Mouse (Mus musculus) kidney, postnatal 25 days (tissue): ENCODE data around the gene Fat3.
A peak's percentile ranks its signal among the peaks of the same experiment; 100 is the strongest.

Source experiments
- DNase-seq, 2 experiments: peaks; one replicate each; pipeline ENCODE4 v3.0.0; 2021; ENCODE audit warnings: mixed read lengths in 2 of 2

The Fat3 gene

DNA sequence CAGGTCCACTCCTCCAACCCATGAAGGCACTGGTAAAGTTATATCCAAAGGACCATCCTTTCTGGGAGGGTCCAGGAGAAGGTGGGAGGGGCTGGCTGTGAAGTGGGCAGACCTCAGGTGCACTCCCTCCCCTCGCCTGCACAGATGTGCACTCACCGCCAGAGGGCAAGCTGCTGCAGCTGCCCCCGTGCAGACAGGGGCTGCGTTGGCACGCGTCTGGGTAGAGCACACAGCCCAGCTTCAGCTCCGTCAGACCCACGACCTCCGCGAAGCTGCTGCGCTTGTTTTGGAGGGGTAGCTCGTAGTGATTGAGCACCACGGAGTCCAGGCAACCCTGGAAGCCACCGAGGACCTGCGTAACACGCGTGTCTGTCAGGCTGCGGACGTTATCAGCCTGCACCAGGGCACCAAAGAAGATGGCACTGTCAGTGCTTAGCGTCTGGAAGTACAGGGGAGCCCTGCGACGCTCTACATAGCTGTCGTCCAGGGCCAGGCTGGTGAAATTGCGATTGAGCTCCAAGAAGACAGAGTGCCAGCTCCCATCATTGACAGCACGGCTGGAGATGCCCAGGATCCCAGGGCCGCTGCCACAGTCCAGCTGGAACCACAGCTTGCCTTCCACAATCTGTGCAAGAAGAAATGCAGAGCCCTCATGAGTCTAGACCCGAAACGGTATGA is 563.1 kb downstream of the Fat3 start:
- DNase-seq, result no peak

DNA sequence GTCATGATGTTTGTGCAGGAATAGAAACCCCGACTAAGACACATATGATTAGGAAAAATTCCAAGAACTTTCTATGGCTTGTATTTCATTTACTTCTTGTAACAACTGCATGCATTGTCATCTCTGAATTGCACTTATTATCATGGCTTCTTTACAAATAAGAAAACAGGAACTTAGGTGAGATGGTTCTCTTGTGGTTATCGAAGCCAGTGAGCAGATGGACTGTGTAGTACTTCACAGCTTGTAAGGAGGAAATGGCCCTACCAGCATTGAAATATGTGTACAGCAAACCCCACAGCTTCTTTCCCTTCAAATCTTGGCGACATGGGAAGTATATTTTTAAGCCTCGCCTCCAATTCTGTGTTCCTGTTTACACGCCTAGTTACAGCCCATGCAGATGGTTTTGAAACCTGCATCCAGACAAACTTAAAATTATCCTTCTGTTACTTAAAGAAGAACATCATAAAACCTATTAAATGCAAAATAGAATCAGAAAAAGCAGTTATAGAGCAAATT is 570.1 kb downstream of the Fat3 start:
- DNase-seq, result no peak

DNA sequence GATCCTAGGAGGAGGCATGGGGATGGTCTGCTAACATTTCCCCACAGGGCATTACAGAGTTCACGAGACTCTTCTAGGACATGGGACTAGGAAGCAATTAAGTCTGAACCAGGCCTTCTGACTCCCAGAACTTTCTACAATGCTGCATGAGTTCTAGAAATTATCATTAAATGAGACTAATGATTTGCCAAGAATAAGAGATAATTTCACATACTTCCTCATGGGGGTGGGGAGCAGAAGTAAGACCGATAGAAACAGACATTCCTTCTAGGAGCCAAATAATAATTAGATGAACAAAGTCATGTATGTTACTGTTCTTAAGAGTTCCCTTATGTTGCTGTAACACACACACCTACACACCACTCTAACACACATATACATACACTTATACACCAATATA is 572.8 kb downstream of the Fat3 start:
- no peak for DNase-seq

DNA sequence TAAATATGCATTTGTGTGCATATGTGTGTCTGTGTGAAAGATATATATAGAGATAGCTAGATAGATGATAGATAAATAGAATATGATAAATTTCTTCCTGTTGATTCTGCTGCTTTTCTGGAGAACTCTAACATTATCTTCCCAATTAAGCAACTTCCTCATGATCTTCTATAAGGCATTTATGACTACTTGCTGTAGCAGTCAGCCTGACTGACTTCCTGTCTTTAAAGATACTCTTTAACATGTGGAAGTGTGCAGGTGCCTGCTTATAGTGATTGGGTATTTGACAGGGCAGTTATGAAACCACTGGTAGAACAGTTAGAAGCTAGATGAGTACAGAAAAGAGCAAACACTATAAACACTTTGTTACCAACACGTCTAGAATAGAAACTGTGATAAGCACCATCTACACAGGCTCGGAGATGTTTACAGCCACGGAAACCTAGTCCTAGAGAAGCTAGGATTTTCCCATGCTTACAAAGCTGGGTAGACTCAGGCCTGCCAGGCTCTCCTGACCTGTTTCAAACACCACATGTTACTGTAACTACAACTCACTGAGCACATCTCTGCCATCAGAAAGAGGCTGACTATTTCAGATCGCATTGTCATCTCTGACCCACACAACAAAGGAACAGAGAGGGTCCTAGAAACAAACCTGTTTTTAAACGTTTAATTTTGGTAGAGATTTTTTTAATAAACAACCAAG is 573.6 kb downstream of the Fat3 start:
- no peak for DNase-seq

DNA sequence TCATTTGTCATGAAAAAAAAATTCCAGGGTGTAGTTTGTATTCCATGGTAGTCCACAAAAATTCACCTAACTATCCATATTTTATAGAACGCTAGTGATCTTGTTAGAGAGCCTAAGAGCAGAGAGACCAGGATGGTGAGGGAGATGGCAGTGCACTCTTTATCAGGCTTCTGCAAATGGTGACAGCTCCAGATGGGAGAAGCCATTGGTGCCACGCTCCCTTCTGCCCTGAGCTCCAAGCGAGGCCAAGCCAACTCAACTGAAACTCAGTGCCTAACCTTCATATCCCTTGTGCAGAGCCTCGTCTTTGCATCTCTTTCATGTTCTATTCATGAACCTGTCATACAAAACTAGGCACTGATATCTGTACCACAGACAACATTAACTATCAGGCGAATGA is 575.8 kb downstream of the Fat3 start:
- no peak for DNase-seq

DNA sequence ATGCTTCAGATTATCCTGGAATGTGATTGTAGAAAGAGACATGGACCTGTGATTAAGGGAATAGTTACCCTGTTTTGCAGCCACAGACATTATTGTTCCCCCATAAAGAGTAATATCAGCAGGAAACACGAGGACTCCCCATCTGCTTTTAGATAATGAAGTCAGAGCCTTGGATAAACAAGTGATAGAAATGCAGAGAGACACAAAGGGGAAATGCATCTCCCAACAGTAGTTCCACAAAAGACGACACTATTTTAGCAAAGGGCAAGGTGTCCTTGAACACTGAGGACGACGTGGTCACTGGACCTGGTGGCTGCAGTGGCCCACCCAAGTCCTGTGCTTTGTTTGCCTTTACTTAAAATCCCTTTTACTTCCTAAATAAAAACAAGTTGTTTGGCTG is 580.8 kb downstream of the Fat3 start:
- DNase-seq, result no peak

DNA sequence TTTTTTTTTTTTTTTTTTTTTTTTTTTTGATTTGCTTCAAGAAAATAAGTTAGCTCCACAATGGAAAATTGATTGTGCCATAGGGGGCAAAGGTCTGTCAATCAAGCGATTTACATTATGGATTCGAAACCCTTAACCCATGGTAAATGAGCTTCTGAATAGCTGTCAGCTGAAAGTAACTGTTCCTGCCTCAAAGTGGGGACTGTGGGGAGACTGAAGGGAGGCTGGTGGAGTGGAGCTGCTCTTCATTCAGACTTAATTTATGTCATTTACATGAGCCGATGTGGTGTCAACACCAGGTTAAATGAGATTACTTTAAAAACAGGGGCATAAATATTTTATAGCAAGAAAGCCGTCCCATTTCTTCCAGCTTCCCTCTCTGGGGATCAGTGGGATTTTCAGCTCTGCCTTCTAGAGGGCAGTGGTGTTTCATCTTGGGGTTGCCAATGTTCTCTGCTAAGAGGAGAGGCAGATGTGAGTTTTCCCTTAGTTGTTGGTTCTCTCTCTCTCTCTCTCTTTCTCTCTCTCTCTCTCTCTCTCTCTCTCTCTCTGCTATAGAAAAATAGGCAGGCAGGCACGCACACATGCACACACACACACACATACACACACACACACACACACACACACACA is 581.6 kb downstream of the Fat3 start:
- no peak for DNase-seq

DNA sequence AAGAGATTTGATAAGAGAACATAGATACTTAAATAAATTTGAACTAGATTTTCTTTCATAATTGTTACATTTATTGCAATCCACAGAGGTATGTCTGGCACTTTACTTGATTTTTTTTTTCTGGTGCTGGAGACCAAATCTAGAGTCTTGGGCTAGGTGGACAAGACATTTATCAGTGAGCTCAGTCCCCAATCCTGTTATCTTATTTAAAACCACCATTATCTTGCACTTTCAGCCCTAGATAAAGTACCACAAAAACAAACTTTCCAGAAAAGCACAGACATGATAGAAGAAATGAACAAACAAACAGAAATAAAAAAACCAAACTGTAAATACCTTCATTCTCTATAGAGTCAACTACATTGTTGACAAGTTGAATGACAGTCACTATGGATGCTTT is 584.5 kb downstream of the Fat3 start:
- DNase-seq, result no peak

DNA sequence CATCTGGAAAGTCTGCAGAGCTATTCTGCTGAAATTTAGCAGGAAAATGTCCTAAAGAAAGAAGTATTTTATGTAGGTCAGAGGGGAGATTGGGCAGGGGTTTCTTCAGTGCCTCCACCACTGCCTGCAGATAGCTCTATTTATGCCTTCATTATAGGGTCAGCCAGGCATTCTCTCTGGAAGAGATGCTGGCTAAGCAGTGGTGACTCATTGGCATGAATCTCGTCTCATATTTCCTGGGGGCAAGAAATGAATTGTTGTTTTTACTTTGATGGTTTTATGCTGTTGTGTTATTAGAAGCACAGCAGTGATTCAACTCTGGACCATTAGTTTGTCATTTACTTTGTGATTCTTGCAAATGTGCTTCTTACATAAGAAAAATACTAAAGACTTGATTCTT is 588.4 kb downstream of the Fat3 start:
- no peak for DNase-seq

DNA sequence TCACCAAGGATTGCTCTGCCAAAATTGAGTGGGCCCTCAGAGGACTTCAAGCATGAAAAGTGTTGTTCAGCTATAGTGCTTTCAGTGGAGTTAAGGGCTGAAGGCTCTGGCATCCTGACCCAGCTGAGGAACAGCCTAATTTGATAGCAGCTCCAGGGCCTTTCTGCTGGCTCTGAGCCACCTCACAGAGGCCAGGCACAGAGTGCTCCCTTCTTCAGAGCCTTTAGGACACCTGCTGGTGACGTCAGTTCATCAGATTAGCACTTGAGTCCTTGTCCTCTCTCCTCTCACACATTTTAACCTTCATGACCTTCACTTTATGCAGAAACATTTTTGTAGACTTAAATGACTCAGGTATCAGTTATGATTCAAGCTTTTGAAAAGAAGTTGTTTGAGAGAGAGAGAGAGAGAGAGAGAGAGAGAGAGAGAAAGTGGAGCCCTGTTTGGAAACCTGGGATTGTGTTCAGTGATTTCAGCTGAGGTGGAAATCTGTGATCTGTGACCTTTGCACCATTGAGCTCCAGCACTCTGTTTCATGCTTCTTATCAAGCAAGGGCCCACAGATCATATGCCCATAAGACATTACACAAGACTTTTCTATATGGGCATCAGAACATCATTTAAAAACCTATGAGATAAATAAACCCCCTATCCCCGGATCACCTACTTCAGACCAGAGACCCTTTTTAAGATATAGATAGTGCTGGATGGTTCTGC is 591.5 kb downstream of the Fat3 start:
- DNase-seq, result no peak

DNA sequence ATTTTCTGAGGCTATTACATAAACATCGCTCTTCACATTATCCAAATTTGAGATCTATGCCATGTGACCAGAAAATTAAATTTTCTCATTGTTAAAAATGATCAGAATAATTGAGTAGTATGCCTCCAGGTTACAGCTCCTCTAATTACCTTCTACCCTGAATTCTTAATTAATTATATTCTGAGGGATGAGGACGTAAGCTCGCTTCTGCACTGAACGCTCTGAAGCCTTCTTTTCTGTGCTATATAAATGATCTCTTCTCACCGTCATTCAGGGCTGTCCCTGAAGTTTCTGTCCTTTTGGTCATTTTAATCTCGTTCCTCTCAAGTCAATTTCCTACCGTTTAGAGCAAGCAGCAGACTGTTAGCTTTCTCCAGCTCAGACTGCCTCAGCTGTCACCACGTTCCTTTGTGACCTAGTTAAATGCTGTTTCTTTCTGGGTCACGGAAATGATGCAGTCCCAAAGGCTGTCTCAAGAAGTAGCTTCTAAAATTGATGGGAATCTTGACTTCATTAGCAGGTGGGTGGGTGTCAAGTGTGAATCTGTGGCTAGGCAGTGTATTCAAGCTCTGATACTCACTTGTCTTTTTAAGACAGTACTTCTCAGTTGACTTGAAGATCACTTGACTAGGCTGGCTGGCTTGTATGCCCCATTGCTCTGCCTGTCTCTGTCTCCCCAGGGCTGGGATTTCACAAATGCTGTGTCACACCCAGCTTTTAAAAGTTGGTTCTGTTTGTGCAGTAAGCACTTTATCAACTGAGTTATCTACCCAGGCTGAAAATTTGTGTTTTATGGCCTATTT is 596.9 kb downstream of the Fat3 start:
- DNase-seq, result no peak

DNA sequence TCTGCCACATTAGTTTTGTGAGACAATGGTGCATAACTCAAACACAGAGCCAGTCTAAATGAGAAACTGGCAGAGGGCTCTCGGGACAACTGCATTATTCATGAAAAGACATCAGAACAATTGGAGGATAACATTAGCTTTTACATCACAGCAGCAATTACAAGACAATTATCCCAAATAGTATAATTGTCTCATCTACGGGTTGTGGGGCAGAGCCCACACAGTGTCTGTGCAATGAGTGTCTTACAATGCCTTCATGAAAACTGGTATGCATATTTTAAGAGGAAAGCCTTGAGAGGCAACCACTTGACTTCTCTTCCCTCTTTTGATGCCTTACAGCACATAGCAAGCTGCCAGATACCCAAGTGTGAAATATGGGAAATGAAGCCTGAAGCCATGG is 603.0 kb downstream of the Fat3 start:
- no peak for DNase-seq

DNA sequence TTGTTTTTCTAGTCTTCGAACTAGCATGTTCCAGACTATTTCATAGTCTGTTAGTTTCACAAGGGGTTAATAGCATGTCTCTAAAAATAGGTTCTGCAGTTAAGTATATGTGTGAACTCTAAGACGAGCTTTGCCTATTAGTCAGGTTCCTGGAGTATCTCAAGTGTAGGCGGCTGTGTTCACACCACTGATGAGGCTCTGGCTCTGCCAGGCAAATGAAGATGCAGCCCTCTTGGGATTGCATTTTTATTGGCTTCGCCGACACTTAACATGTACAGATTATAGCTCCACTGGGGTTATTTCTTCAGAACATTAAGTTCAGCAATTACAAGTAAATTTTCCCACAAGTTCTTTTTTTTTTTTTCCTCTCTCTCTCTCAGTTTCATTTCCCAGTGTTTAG is 614.3 kb downstream of the Fat3 start:
- DNase-seq, result no peak

DNA sequence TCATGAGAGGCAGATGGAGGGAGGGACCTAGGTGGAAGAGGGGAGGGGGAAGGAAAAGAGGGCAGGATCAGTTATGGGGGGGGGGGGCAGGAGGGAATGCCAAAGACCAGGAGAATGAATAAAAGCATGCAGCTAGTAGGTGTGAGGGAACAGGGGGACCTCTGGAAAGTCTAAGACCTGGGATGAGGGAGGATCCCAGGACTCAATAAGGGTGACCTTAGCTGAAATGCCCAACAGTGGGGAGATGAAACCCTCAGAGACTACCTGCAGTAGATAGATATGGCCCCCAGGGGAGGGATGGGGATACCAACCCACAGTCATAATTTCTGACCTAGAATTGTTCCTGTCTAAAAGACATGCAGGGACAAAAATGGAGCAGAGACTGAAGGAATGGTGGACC is 620.3 kb downstream of the Fat3 start:
- DNase-seq, result no peak

DNA sequence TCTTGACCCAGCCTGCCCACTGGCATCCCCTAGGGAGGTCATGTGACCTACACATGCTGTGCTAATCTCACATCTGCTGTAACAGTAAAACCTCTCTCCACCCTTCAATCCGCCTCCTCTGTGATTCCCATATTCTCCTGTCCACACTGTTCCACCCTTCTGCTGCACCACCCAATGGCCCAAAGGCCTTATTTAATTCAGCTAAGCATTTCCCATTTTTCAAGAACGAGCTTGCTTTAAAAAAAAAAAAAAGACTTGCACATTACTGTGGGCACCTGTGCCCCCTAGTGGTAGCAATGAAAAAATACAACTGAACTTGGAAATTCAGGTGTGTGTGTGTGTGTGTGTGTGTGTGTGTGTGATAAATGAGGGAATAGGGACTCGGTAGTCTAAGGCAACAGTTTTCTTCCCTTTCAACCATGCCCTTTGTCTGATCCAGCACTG is 620.9 kb downstream of the Fat3 start:
- DNase-seq, result peak in 1 of 2 experiments; percentile 28

DNA sequence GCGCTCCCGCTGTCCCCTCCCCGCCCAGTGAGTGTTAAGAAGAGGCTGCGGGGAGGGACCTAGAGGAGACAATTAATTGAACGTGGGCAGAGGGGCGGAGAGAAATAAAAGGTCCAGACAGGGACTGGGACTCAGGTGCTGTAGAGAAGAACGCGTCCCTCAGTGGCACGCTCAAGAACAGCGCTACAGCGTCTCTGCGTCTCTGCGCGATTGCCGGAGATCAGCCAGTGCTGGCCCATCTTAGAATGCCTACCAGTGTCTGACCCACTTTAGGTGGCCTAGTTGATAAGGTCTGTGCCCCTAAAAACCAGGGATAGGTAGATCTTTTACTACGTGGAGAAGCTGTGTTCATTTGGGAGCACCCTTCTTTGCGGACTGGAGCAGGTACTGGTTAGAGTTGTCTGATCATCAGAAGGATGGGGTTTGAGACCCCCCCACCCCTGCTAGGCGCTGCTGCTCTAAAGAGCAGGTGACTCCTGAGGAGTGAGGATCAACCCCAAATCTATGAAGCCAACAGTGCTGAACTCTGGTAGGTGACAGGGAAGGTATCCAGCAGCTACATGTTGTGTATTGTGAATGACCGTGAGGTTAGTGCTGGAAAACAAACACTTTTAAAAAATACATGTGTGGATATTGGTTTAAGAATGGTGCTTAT is 626.5 kb downstream of the Fat3 start, which contains the start of gene Mtnr1b:
Gene Mtnr1b (minus strand): TSS at position 51 of the 655 bp plus-strand sequence.
- no peak for DNase-seq

DNA sequence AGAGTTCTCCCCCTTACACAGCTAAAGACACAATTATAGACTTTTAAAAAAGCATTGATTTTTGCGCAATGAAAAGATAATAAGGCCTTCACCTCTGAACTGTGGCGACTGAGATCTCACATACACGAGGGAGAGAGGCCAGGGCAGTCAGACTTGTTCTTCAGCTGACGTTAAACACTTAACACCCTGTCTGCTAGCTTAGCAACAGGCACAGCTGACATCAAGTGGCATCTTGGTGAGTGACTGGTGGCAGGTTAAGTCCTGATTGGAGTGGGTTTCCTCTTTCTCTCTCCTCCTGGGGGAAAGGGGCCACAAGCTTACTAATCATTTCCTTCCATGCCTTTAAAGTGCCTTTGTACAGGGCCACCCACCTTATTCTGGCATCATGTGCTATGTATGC is 631.1 kb downstream of the Fat3 start:
- DNase-seq, result no peak

DNA sequence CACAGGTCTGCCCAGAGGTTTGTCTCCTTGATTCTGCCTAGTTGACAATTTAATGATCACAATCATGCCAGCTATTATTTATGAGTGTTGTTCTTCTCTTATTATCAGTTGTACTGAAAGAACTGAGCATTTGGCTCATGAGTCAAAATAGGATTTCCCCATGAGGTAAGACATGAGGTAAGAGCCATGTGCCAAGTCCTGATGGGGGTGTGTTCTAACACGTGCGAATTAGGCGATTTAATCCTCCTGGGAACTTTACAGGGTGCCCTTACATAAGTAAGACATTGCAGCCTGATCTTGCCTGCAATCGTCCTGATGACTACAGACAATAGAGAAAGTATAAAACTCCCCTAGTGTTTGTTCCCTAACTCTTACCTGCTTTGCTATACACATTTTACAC is 631.6 kb downstream of the Fat3 start:
- no peak for DNase-seq

DNA sequence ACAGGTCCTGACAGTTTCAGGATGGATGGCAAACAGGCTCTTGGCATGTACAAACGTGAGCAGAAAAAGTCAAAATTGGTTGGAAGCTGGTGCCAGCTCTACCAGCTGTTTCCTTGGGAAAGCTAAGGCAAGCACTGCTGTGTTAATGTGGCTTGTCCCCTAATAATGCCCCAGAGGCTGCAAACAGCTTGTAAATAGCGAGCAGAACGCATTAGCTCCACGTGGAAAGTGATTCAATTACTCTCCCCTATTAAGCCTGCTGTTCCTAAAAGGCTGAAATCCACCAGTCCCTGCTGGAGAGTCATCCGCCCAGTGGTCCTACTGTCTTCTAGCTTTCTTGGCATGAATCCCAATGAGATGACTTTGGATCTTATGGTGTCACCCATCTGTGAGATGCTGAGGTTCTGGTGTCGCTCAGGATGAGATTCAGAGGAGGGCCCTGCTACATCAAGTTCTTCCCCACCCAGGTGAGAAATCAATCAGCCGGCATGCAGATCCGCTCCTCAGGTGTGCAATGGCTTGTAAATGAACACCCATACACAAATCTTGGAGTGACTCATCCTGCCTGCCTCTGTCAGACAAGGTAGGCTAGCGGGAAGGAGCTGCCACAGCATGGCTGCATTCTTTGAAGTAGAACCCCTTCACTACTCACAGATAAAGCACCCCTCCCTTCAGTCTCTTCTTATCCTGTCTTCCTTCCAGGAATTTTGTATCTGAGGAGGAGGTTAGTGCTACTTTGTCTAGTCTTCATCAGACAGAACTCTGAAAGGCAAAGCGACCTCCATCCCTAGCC is 634.6 kb downstream of the Fat3 start:
- DNase-seq, result no peak

DNA sequence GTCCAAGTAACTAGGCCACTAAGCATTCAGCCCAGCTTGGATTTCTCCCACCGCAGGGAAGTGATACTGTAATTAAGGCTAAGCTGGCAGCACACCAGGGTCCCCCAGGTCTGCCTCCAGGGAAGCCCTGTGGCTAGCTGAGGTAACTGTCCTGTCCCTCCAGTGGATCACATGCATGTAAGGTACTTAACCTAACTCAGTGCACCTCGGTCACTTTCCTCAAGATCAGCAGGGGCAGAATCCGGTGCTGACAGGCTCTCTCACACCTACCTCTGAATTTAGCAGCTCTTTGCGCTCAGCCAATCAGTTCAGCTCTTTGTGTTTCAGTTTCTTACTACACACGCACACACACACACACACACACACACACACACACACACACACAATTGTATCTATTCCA is 639.7 kb downstream of the Fat3 start:
- no peak for DNase-seq
